Mouse (Mus musculus): ENCODE results near the gene Slc22a27. TPM values are rescaled to one million over a fixed set of nuclear protein-coding genes. Genes with fewer than 3 reads are reported as not detected.
"Not testable (repeated sequence)": the region's sequence is repeated elsewhere in the genome, so short reads cannot be mapped to it uniquely, and the experiment has no call there.

Gene Slc22a27
- polyA plus RNA-seq (2015; fragmentation: Nextera tagmentation; extraction: Ambion mirVana), result not detected in 2 replicates

GRCm38 (mm10) chr19:7965927-7966326 is at the start of gene Slc22a27:
TSS of gene Slc22a27 (minus strand) at chr19:7966027.
- ATAC-seq (ENCODE audit: insufficient number of reproducible peaks, insufficient read depth, low FRiP score, low TSS enrichment, low read depth); H3K4me2 ChIP-seq; H3K27me3 ChIP-seq; H3K9ac ChIP-seq; H3K4me1 ChIP-seq; H3K27ac ChIP-seq; H3K36me3 ChIP-seq; H3K4me3 ChIP-seq; H3K9me3 ChIP-seq: not testable (repeated sequence)
- 62% methylated on average over 5 of the region's 5 CpGs for WGBS

GRCm38 (mm10) chr19:8011596-8011995 is 45.8 kb upstream of the Slc22a27 start:
- not testable (repeated sequence) for H3K36me3 ChIP-seq; H3K4me1 ChIP-seq; H3K4me2 ChIP-seq; H3K9ac ChIP-seq; H3K4me3 ChIP-seq; H3K27ac ChIP-seq; H3K9me3 ChIP-seq; H3K27me3 ChIP-seq; ATAC-seq (ENCODE audit: insufficient number of reproducible peaks, insufficient read depth, low FRiP score, low TSS enrichment, low read depth)
- WGBS, result 88% methylated on average over 9 of the region's 9 CpGs

DNA sequence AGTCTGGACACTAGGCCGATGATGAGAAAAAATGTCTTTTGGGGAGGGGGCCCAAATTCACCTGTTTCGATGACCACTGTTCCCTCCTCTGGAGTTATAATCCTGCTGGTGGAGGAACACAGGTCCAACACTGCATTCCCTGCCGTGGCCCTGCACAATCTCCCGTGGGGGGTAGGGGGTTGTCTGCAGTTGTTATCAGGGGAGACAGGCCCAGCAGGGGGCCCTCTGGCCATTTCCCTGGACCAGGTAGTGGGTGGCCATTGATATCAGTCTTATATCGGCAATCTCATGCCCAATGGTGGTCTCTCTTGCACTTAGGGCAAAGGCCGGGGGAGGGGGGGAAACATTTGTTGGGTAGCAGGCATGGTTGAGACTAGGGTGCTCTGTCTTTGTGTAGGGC is 43.3 kb upstream of the Slc22a27 start:
- H3K27me3 ChIP-seq; H3K27ac ChIP-seq; H3K4me2 ChIP-seq; H3K4me3 ChIP-seq; H3K9ac ChIP-seq; H3K36me3 ChIP-seq; H3K4me1 ChIP-seq; H3K9me3 ChIP-seq; ATAC-seq (ENCODE audit: insufficient number of reproducible peaks, insufficient read depth, low FRiP score, low TSS enrichment, low read depth): not testable (repeated sequence)
- WGBS, result 86% methylated on average over 6 of the region's 6 CpGs

DNA sequence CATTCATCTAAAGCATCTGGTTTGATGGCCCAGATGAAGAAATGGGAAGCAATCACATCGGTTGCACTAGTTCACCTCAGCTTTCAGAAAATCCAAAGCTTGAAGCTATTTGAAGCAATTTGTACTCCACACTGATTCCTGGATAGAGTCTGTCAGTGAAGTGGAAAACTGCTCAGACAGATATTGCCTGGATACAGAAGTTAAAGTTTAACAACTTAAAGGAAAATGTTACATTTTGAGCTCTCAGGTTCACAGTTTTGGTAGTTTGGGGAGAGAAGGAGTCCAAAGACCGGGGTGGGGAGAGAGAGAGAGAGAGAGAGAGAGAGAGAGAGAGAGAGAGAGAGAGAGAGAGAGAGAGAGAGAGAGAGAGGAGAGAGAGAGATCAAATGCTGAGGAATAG is 2.9 kb upstream of the Slc22a27 start:
- Histone ChIP-seq H3K4me2 (no peak overlapping the region), H3K9me3 (no peaks in the 10 kb centered on the region), H3K4me1 (no peaks in the 10 kb centered on the region), H3K4me3 (no peak overlapping the region), H3K27me3 (no peaks in the 10 kb centered on the region), H3K27ac (no peak overlapping the region), H3K36me3 (no peaks in the 10 kb centered on the region), H3K9ac (no peak overlapping the region)
- ATAC-seq (ENCODE audit: insufficient number of reproducible peaks, insufficient read depth, low FRiP score, low TSS enrichment, low read depth), result no peak
- 86% methylated on average over 2 of the region's 2 CpGs for WGBS

GRCm38 (mm10) chr19:7966550-7966949 is 723 bp upstream of the Slc22a27 start:
- not testable (repeated sequence) for H3K36me3 ChIP-seq; H3K4me2 ChIP-seq; H3K9ac ChIP-seq; H3K4me1 ChIP-seq; H3K4me3 ChIP-seq; ATAC-seq (ENCODE audit: insufficient number of reproducible peaks, insufficient read depth, low FRiP score, low TSS enrichment, low read depth); H3K27me3 ChIP-seq; H3K9me3 ChIP-seq; H3K27ac ChIP-seq
- 42% methylated on average over 1 of the region's 1 CpGs for WGBS

DNA sequence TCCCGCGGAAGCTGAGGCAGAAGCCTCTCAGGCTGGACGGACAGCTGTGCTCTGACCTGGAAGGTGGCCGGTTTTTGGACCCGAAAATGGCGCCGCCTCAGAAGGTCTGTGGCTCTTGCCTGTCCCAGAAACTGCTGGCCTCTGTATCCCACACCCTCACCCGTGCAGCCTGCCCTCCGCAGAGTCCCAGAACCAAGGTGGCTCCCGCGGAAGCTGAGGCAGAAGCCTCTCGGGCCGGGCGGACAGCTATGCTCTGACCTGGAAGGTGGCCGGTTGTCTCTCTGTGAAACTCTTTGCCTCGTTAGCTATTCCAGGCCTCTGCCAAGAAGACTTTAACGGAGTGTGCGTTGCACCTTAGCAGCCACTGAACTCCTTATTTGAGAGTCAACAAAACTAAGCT is 26.4 kb downstream of the Slc22a27 start:
- not testable (repeated sequence) for H3K27ac ChIP-seq; H3K4me2 ChIP-seq; H3K36me3 ChIP-seq; ATAC-seq (ENCODE audit: insufficient number of reproducible peaks, insufficient read depth, low FRiP score, low TSS enrichment, low read depth); H3K4me1 ChIP-seq; H3K9ac ChIP-seq; H3K27me3 ChIP-seq; H3K4me3 ChIP-seq
- H3K9me3 ChIP-seq, result peaks cover 17% of the 10 kb centered on the region; the same call in 1 of the 2 replicates
- 87% methylated on average over 18 of the region's 18 CpGs for WGBS

GRCm38 (mm10) chr19:7876626-7877025 is 89.2 kb downstream of the Slc22a27 start:
- no peak for ATAC-seq (ENCODE audit: insufficient number of reproducible peaks, insufficient read depth, low FRiP score, low TSS enrichment, low read depth)
- WGBS, result 66% methylated on average over 1 of the region's 1 CpGs
- Histone ChIP-seq H3K4me1 (no peaks in the 10 kb centered on the region), H3K27me3 (no peaks in the 10 kb centered on the region), H3K4me3 (no peak overlapping the region), H3K9me3 (no peaks in the 10 kb centered on the region; the same call in 1 of the 2 replicates), H3K27ac (no peak overlapping the region), H3K9ac (no peak overlapping the region), H3K36me3 (no peaks in the 10 kb centered on the region), H3K4me2 (no peak overlapping the region)

GRCm38 (mm10) chr19:7829851-7830250 is 136.0 kb downstream of the Slc22a27 start:
- H3K4me2 ChIP-seq, result no peak overlapping the region
- no peaks in the 10 kb centered on the region for H3K27me3 ChIP-seq
- H3K36me3 ChIP-seq, result no peaks in the 10 kb centered on the region
- H3K9me3 ChIP-seq, result peaks cover 4% of the 10 kb centered on the region; the same call in 1 of the 2 replicates
- ATAC-seq (ENCODE audit: insufficient number of reproducible peaks, insufficient read depth, low FRiP score, low TSS enrichment, low read depth), result no peak
- no peak overlapping the region for H3K4me3 ChIP-seq
- no peaks in the 10 kb centered on the region for H3K4me1 ChIP-seq
- WGBS, result 69% methylated on average over 2 of the region's 2 CpGs
- no peak overlapping the region for H3K9ac ChIP-seq
- no peak overlapping the region for H3K27ac ChIP-seq

Small RNA genes within 50 kb of the gene (microRNA-seq; reads per million reads assigned to microRNA genes)
- gene Gm24951, result not detected

Other genes starting within 250 kb of the Slc22a27 start
- gene Slc22a26, start 163.4 kb downstream of the Slc22a27 start, polyA plus RNA-seq (2015; fragmentation: Nextera tagmentation; extraction: Ambion mirVana), result not detected in 2 replicates
- gene Slc22a28, start 166.0 kb upstream of the Slc22a27 start, polyA plus RNA-seq (2015; fragmentation: Nextera tagmentation; extraction: Ambion mirVana), result not detected in 2 replicates